Mouse (Mus musculus): ENCODE results near the gene Gm36028. TPM values are rescaled to one million over a fixed set of nuclear protein-coding genes. Genes with fewer than 3 reads are reported as not detected.

Gene Gm36028
- not detected in 2 replicates for polyA plus RNA-seq (2011; ENCODE audit: insufficient read depth, insufficient read length, low replicate concordance, missing spikeins)

DNA sequence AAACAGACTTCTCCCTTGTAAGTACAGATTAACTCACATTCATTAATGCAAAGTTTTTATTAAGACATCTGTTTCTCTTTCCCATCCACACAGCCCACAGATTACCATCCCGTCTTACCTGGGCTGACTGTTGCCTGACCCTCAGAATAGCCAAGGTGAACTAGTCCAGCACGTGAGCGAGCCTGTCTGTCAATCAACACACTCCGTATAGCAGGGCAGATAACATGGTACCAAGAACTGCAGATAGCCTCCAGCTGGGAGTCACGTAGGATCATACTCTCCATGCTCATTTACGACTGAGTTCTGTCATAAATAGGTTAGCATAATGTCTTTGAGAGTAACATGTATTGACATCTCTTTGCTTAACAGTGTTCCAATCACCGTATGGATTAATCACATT lies at the start of gene Gm36028:
Gene Gm36028, minus strand, starts transcription at position 118 of the 400 bp plus-strand sequence.
- 87% methylated on average over 7 of the region's 7 CpGs for WGBS
- Histone ChIP-seq H3K4me1 (ENCODE audit: control insufficient read depth, insufficient read depth, low read length) (no peaks in the 10 kb centered on the region; the same call in 1 of the 2 replicates), H3K27ac (ENCODE audit: control insufficient read depth, insufficient read depth, low read depth, low read length, poor library complexity) (no peak within 1 kb of the TSS), H3K4me3 (replicated peaks; ENCODE audit: control insufficient read depth, low read depth, low read length) (no peak within 1 kb of the TSS)
- TF ChIP-seq CTCF (IDR thresholded peaks at IDR 0.05; ENCODE audit: control insufficient read depth, insufficient read depth, low read length) (no peak), POLR2A (IDR thresholded peaks at IDR 0.05; ENCODE audit: borderline replicate concordance, control insufficient read depth, low read depth, low read length) (no peak)

DNA sequence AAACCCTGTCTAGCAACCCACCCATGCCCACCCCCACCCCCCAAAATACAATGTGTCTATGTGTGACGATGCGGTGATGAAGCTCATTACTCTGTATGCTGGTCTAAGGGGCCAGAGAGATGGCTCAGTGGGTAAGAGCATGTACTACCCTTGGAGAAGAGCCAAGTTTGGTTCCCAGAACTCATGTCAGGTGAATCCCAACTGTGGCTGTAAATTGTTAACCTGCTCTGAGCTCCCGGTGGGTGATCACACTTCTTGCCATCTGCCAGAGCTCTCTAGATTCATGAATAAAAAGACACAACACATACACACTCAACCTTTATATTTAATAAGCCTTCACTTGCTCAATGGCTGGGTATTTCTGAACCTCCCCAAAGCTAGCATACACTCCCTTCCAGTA lies 45.5 kb upstream of the Gm36028 start:
- 89% methylated on average over 3 of the region's 3 CpGs for WGBS
- TF ChIP-seq CTCF (IDR thresholded peaks at IDR 0.05; ENCODE audit: control insufficient read depth, insufficient read depth, low read length) (no peak), POLR2A (IDR thresholded peaks at IDR 0.05; ENCODE audit: borderline replicate concordance, control insufficient read depth, low read depth, low read length) (no peak)
- H3K27ac ChIP-seq (ENCODE audit: control insufficient read depth, insufficient read depth, low read depth, low read length, poor library complexity) = no peak overlapping the region
- H3K4me3 ChIP-seq (replicated peaks; ENCODE audit: control insufficient read depth, low read depth, low read length) = no peak overlapping the region
- H3K4me1 ChIP-seq (ENCODE audit: control insufficient read depth, insufficient read depth, low read length) = no peaks in the 10 kb centered on the region

DNA sequence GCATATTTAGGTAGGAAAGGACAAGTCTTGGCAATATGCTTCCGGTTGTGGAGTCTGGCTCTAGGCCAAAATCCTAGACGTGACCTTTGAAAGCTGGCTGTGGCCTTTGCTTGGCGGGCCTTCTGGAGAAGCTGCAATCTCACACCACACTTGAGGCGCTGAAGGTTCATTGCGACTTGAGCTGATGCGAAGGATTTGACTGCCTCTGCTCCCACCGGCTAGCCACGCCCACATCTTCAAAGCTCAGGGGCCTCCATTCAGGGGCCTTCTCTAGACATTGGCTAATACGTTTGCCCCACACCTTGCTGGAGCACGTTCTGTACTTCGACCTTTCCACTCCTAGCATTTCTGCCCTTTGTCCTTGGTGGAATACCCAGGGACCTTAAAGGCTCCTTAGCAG lies 40.4 kb upstream of the Gm36028 start:
- TF ChIP-seq POLR2A (IDR thresholded peaks at IDR 0.05; ENCODE audit: borderline replicate concordance, control insufficient read depth, low read depth, low read length) = no peak
- TF ChIP-seq CTCF (IDR thresholded peaks at IDR 0.05; ENCODE audit: control insufficient read depth, insufficient read depth, low read length) = no peak
- 75% methylated on average over 11 of the region's 11 CpGs for WGBS
- Histone ChIP-seq H3K27ac (ENCODE audit: control insufficient read depth, insufficient read depth, low read depth, low read length, poor library complexity) (no peak overlapping the region), H3K4me1 (ENCODE audit: control insufficient read depth, insufficient read depth, low read length) (no peaks in the 10 kb centered on the region), H3K4me3 (replicated peaks; ENCODE audit: control insufficient read depth, low read depth, low read length) (no peak overlapping the region)

DNA sequence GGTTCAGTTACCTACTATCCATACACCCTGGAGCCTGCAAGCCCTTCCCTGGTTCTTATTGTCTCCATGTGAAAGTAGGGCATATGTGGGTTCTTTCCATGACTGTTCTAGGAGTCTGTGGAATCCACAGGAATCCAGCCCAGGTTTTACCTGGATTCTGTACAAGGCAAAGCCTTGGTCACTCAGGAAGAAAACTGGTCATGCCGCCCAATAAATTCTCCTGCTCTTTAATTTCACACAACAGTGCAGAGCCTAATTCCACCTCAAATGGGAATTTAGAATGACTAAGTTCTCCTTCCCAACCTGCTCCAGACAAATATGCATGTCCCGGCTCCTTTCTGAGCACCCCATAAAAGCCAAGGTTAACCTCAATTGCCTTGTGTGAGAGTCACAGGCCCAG lies 38.4 kb upstream of the Gm36028 start:
- Histone ChIP-seq H3K4me1 (ENCODE audit: control insufficient read depth, insufficient read depth, low read length) (no peaks in the 10 kb centered on the region), H3K4me3 (replicated peaks; ENCODE audit: control insufficient read depth, low read depth, low read length) (no peak overlapping the region), H3K27ac (ENCODE audit: control insufficient read depth, insufficient read depth, low read depth, low read length, poor library complexity) (no peak overlapping the region)
- TF ChIP-seq CTCF (IDR thresholded peaks at IDR 0.05; ENCODE audit: control insufficient read depth, insufficient read depth, low read length) = no peak
- no peak for TF ChIP-seq POLR2A (IDR thresholded peaks at IDR 0.05; ENCODE audit: borderline replicate concordance, control insufficient read depth, low read depth, low read length)
- 70% methylated on average over 2 of the region's 2 CpGs for WGBS

DNA sequence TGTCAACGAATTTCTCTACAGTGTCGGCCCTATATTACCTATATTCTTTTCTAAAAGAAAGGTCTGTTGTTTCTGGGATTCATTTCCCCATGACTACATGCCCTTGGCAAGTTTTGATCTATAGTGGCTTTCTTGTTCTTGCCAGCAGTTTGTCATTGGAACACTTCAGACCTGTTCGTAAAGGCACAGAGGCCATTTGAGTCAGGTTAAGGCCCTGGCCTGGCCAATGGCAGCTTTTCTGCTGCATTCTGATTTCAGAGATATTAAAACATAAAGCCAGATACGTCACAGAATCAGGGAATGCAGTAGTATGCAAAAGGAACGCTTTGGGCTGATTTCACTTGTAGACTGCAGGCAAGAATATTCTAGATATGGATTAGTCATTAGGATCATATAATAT lies 37.8 kb upstream of the Gm36028 start:
- 85% methylated on average over 5 of the region's 5 CpGs for WGBS
- H3K4me1 ChIP-seq (ENCODE audit: control insufficient read depth, insufficient read depth, low read length) = no peaks in the 10 kb centered on the region
- H3K27ac ChIP-seq (ENCODE audit: control insufficient read depth, insufficient read depth, low read depth, low read length, poor library complexity) = no peak overlapping the region
- no peak for TF ChIP-seq CTCF (IDR thresholded peaks at IDR 0.05; ENCODE audit: control insufficient read depth, insufficient read depth, low read length)
- TF ChIP-seq POLR2A (IDR thresholded peaks at IDR 0.05; ENCODE audit: borderline replicate concordance, control insufficient read depth, low read depth, low read length) = no peak
- no peak overlapping the region for H3K4me3 ChIP-seq (replicated peaks; ENCODE audit: control insufficient read depth, low read depth, low read length)

DNA sequence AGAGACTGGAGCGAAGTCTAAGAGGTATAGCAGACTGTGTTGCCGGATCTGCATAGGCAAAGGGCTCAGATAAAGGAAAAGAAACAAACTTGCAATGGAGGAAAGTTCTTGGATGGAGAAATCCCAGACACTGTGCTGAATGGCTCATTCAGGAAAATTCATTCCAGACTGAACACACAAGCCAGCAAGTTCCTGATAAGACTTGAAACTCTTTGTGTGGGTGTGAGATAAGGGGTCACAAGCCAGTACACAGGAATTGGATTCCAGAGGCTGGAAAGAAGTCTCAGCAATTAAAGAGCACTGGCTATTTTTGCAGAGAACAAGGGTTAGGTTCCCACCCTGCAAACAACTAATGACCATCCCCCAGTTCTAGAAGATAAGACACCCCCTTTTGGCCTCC lies 33.0 kb upstream of the Gm36028 start:
- 82% methylated on average over 2 of the region's 2 CpGs for WGBS
- no peak overlapping the region for H3K27ac ChIP-seq (ENCODE audit: control insufficient read depth, insufficient read depth, low read depth, low read length, poor library complexity)
- no peaks in the 10 kb centered on the region for H3K4me1 ChIP-seq (ENCODE audit: control insufficient read depth, insufficient read depth, low read length)
- no peak for TF ChIP-seq CTCF (IDR thresholded peaks at IDR 0.05; ENCODE audit: control insufficient read depth, insufficient read depth, low read length)
- TF ChIP-seq POLR2A (IDR thresholded peaks at IDR 0.05; ENCODE audit: borderline replicate concordance, control insufficient read depth, low read depth, low read length) = no peak
- H3K4me3 ChIP-seq (replicated peaks; ENCODE audit: control insufficient read depth, low read depth, low read length) = no peak overlapping the region

DNA sequence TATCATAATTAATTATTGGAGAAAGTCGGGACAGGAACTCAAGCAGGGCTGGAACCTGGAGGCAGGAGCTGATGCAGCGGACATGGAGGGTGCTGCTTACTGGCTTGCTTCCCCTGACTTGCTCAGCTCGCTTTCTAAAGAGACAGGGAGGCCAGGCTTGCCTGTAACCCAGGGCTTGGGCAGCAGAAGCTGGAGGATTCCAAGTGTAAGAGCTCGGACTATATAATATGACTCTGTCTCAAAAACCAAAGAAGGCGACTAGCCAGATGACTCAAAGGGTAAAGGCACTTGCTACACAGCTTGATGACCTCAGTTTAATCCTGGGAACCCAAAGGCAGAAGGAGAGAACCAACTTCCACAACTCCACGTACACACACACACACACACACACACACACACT lies 32.4 kb upstream of the Gm36028 start:
- Histone ChIP-seq H3K27ac (ENCODE audit: control insufficient read depth, insufficient read depth, low read depth, low read length, poor library complexity) (no peak overlapping the region), H3K4me3 (replicated peaks; ENCODE audit: control insufficient read depth, low read depth, low read length) (no peak overlapping the region), H3K4me1 (ENCODE audit: control insufficient read depth, insufficient read depth, low read length) (no peaks in the 10 kb centered on the region)
- no peak for TF ChIP-seq CTCF (IDR thresholded peaks at IDR 0.05; ENCODE audit: control insufficient read depth, insufficient read depth, low read length)
- no peak for TF ChIP-seq POLR2A (IDR thresholded peaks at IDR 0.05; ENCODE audit: borderline replicate concordance, control insufficient read depth, low read depth, low read length)
- 69% methylated on average over 6 of the region's 6 CpGs for WGBS

DNA sequence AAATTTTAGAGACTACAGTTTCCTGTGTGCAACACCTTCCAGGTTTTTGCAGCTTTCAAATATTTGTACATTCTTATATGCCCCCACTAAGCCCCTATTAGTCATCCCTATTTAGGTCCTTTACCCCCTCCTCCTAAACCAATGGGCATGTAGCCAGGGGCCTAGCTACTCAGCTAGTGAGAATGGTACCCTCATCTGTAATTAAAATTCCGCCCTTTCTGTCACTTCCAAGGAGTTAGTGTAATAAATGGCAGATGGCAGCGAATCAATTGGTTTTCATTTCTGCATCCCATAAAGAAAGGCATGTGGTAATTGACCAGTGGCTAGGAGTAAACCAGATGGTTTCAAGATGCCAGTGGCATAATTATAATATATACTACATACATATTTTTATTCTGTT lies 31.7 kb upstream of the Gm36028 start:
- 79% methylated on average over 2 of the region's 2 CpGs for WGBS
- H3K27ac ChIP-seq (ENCODE audit: control insufficient read depth, insufficient read depth, low read depth, low read length, poor library complexity) = no peak overlapping the region
- H3K4me1 ChIP-seq (ENCODE audit: control insufficient read depth, insufficient read depth, low read length) = no peaks in the 10 kb centered on the region
- H3K4me3 ChIP-seq (replicated peaks; ENCODE audit: control insufficient read depth, low read depth, low read length) = no peak overlapping the region
- TF ChIP-seq POLR2A (IDR thresholded peaks at IDR 0.05; ENCODE audit: borderline replicate concordance, control insufficient read depth, low read depth, low read length) (no peak), CTCF (IDR thresholded peaks at IDR 0.05; ENCODE audit: control insufficient read depth, insufficient read depth, low read length) (no peak)

DNA sequence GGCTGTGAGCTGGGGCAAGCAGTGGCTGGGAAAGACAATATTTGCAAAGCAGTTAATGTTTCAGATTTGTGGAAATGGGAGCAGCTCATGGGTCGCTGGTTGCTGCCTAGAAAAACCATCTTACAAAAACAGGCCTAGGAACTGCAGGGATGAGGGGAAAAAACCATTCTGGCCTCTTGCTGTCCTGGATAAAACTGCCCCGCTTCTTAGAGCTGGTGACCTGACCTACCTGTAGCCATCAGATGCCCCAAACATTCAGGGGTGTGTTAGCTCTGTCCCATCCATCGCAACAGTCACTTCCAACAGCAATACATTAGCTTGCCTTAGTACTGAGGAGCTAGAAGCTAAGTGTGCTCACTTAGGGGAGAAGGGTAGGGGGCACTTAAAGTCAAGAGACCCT lies 28.0 kb upstream of the Gm36028 start:
- Histone ChIP-seq H3K27ac (ENCODE audit: control insufficient read depth, insufficient read depth, low read depth, low read length, poor library complexity) (no peak overlapping the region), H3K4me3 (replicated peaks; ENCODE audit: control insufficient read depth, low read depth, low read length) (no peak overlapping the region), H3K4me1 (ENCODE audit: control insufficient read depth, insufficient read depth, low read length) (no peaks in the 10 kb centered on the region)
- WGBS = 81% methylated on average over 3 of the region's 3 CpGs
- TF ChIP-seq POLR2A (IDR thresholded peaks at IDR 0.05; ENCODE audit: borderline replicate concordance, control insufficient read depth, low read depth, low read length) (no peak), CTCF (IDR thresholded peaks at IDR 0.05; ENCODE audit: control insufficient read depth, insufficient read depth, low read length) (no peak)
